21 mouse cellular contexts compared by ENCODE assay signal in genomic region chr8:53930685-53931084, GRCm38 (mm10).
DNase-seq lines count a peak whose midpoint lies in the region; ATAC-seq lines count a peak whose summit lies in the region.
"Had no signal": no experiment of that assay in that cellular context is flagged by ENCODE, and none has a peak within 500 bp of the region (broad histone marks: within the 10 kb centered on the region; RNA-seq: fewer than 3 reads in every experiment).

No protein-coding gene starts in this region.

- 14% methylated on average over 5 of the region's 5 CpGs for WGBS in forebrain, embryonic 11.5 days
- 17% methylated on average over 5 of the region's 5 CpGs for WGBS in forebrain, embryonic 10.5 days
- WGBS in midbrain, embryonic 11.5 days = 14% methylated on average over 5 of the region's 5 CpGs
- WGBS in midbrain, embryonic 10.5 days = 25% methylated on average over 5 of the region's 5 CpGs
- 7% methylated on average over 5 of the region's 5 CpGs for WGBS in forebrain, embryonic 13.5 days

- no peak overlapping the region for H3K9ac ChIP-seq in forebrain, embryonic 11.5 days (ENCODE audit: low read length)
- no peak overlapping the region for H3K9ac ChIP-seq in midbrain, embryonic 11.5 days (ENCODE audit: low read length)
- H3K9ac ChIP-seq in forebrain, embryonic 13.5 days = no peak overlapping the region
- H3K9ac ChIP-seq: heart, embryonic 13.5 days; hindbrain, embryonic 15.5 days had no signal

- no peaks in the 10 kb centered on the region for H3K36me3 ChIP-seq in forebrain, embryonic 11.5 days (ENCODE audit: control insufficient read depth, insufficient read depth, low read length)
- no peaks in the 10 kb centered on the region for H3K36me3 ChIP-seq in forebrain, embryonic 10.5 days (replicated peaks)
- H3K36me3 ChIP-seq in midbrain, embryonic 11.5 days (ENCODE audit: control insufficient read depth, insufficient read depth, low read length) = no peaks in the 10 kb centered on the region
- no peaks in the 10 kb centered on the region for H3K36me3 ChIP-seq in midbrain, embryonic 10.5 days
- H3K36me3 ChIP-seq in forebrain, embryonic 13.5 days (ENCODE audit: poor library complexity, severe bottlenecking) = no peaks in the 10 kb centered on the region
- H3K36me3 ChIP-seq: embryonic facial prominence, embryonic 10.5 days; heart, embryonic 13.5 days; hindbrain, embryonic 15.5 days had no signal

- DNase-seq in forebrain, embryonic 11.5 days (ENCODE audit: low spot score) = no peak
- no peak for DNase-seq in forebrain, embryonic 10.5 days (ENCODE audit: extremely low spot score, low spot score)
- DNase-seq in midbrain, embryonic 11.5 days (ENCODE audit: low spot score, missing footprints) = peak; percentile 84
- DNase-seq in midbrain, embryonic 10.5 days (ENCODE audit: low spot score) = no peak
- no peak for DNase-seq in kidney, adult 9 months
- DNase-seq: adrenal gland, postnatal 25 days; B cell, adult 2 months; cerebellum, adult 2 months; cerebellum, postnatal 10 days; gastrocnemius, adult 2 months; gastrocnemius, postnatal 25 days; heart, adult 11 months; heart, postnatal 36 days had no signal

- no peak overlapping the region for H3K27ac ChIP-seq in forebrain, embryonic 11.5 days (ENCODE audit: low read depth, low read length)
- H3K27ac ChIP-seq in forebrain, embryonic 10.5 days = no peak overlapping the region
- no peak overlapping the region for H3K27ac ChIP-seq in midbrain, embryonic 11.5 days (ENCODE audit: low read depth, low read length)
- no peak overlapping the region for H3K27ac ChIP-seq in midbrain, embryonic 10.5 days (replicated peaks)
- H3K27ac ChIP-seq in forebrain, embryonic 13.5 days = no peak overlapping the region
- H3K27ac ChIP-seq: embryonic facial prominence, embryonic 10.5 days; gastrocnemius, adult 2 months; heart, embryonic 13.5 days; hindbrain, embryonic 15.5 days had no signal

- H3K4me3 ChIP-seq in forebrain, embryonic 11.5 days (ENCODE audit: low read depth, low read length) = no peak overlapping the region
- H3K4me3 ChIP-seq in forebrain, embryonic 10.5 days = no peak overlapping the region
- H3K4me3 ChIP-seq in midbrain, embryonic 11.5 days (ENCODE audit: low read depth, low read length) = no peak overlapping the region
- H3K4me3 ChIP-seq in midbrain, embryonic 10.5 days = no peak overlapping the region
- H3K4me3 ChIP-seq in forebrain, embryonic 13.5 days = no peak overlapping the region
- H3K4me3 ChIP-seq: embryonic facial prominence, embryonic 10.5 days; gastrocnemius, adult 2 months; heart, embryonic 13.5 days; hindbrain, embryonic 15.5 days had no signal

- peak; percentile 76 for ATAC-seq in forebrain, embryonic 11.5 days (replicated peaks; ENCODE audit: low FRiP score)
- no peak for ATAC-seq in midbrain, embryonic 11.5 days (ENCODE audit: low FRiP score)
- ATAC-seq in forebrain, embryonic 13.5 days = peak; percentile 53; the same call in 1 of the 2 replicates
- ATAC-seq in granulocyte monocyte progenitor cell, adult 5-6 weeks (replicated peaks; ENCODE audit: poor library complexity, severe bottlenecking) = peak; percentile 67
- ATAC-seq in frontal cortex, adult (ENCODE audit: low TSS enrichment) = no peak
- ATAC-seq: activated CD4-positive, CD25-positive, alpha-beta regulatory T cell, adult 4 months; Patski had no signal

- no peak overlapping the region for H3K4me2 ChIP-seq in forebrain, embryonic 11.5 days (ENCODE audit: low read depth, low read length, severe bottlenecking)
- H3K4me2 ChIP-seq in midbrain, embryonic 11.5 days = no peak overlapping the region
- H3K4me2 ChIP-seq in forebrain, embryonic 13.5 days = no peak overlapping the region
- H3K4me2 ChIP-seq: heart, embryonic 13.5 days; hindbrain, embryonic 15.5 days had no signal

- H3K4me1 ChIP-seq in forebrain, embryonic 11.5 days (replicated peaks; ENCODE audit: control insufficient read depth, insufficient read depth, low read length) = no peaks in the 10 kb centered on the region
- H3K4me1 ChIP-seq in forebrain, embryonic 10.5 days = peaks cover 13% of the 10 kb centered on the region
- no peaks in the 10 kb centered on the region for H3K4me1 ChIP-seq in midbrain, embryonic 11.5 days (ENCODE audit: control insufficient read depth, insufficient read depth, low read length)
- peaks cover 3% of the 10 kb centered on the region; the same call in 1 of the 2 replicates for H3K4me1 ChIP-seq in midbrain, embryonic 10.5 days
- no peaks in the 10 kb centered on the region for H3K4me1 ChIP-seq in forebrain, embryonic 13.5 days
- H3K4me1 ChIP-seq: embryonic facial prominence, embryonic 10.5 days; heart, embryonic 13.5 days; hindbrain, embryonic 15.5 days had no signal

- H3K9me3 ChIP-seq in forebrain, embryonic 11.5 days (ENCODE audit: control insufficient read depth, low read length) = no peaks in the 10 kb centered on the region
- H3K9me3 ChIP-seq in forebrain, embryonic 10.5 days = no peaks in the 10 kb centered on the region
- no peaks in the 10 kb centered on the region for H3K9me3 ChIP-seq in midbrain, embryonic 11.5 days (ENCODE audit: control insufficient read depth, low read length)
- H3K9me3 ChIP-seq in midbrain, embryonic 10.5 days (replicated peaks) = no peaks in the 10 kb centered on the region
- H3K9me3 ChIP-seq in forebrain, embryonic 13.5 days (replicated peaks) = no peaks in the 10 kb centered on the region
- H3K9me3 ChIP-seq: embryonic facial prominence, embryonic 10.5 days; heart, embryonic 13.5 days; hindbrain, embryonic 15.5 days had no signal

- no peaks in the 10 kb centered on the region for H3K27me3 ChIP-seq in forebrain, embryonic 11.5 days (ENCODE audit: control insufficient read depth, insufficient read depth, low read length)
- 0 out of 2 replicates have a peak, but pooled peaks cover 3% of the 10 kb centered on the region for H3K27me3 ChIP-seq in forebrain, embryonic 10.5 days (ENCODE audit: poor library complexity, severe bottlenecking)
- H3K27me3 ChIP-seq in midbrain, embryonic 11.5 days (ENCODE audit: control insufficient read depth, insufficient read depth, low read length) = no peaks in the 10 kb centered on the region
- H3K27me3 ChIP-seq in midbrain, embryonic 10.5 days (ENCODE audit: low read depth, poor library complexity, severe bottlenecking) = no peaks in the 10 kb centered on the region
- H3K27me3 ChIP-seq in forebrain, embryonic 13.5 days = no peaks in the 10 kb centered on the region
- H3K27me3 ChIP-seq: heart, embryonic 13.5 days; hindbrain, embryonic 15.5 days; Patski had no signal

Comparison
In these comparisons a context has a peak if more than half of its experiments do, and no peak if none do; other contexts are left out.
1. ATAC-seq: peak in forebrain, embryonic 11.5 days (single experiment), forebrain, embryonic 13.5 days (single experiment) and granulocyte monocyte progenitor cell, adult 5-6 weeks (single experiment); none in midbrain, embryonic 11.5 days (single experiment) and frontal cortex, adult (single experiment).